Mouse (Mus musculus) bone marrow, adult 2 months (tissue): Measurements from ENCODE around the gene Timp4.

Experiments
- CTCF ChIP-seq: fragments of 200-500 bp; IDR thresholded peaks from 2 replicates; pipeline ENCODE4 v1.5.1; 2011; ENCODE audit warnings: low read length, control low read depth; ENCODE audit not compliant: control insufficient read depth, insufficient read depth
- POLR2A ChIP-seq: fragments of 200-500 bp; IDR thresholded peaks from 2 replicates; pipeline ENCODE4 v1.6.1; 2011; ENCODE audit warnings: low read depth, mild to moderate bottlenecking, control low read depth, low read length, borderline replicate concordance; ENCODE audit not compliant: control insufficient read depth

- no peak for TF ChIP-seq POLR2A
- no peak for TF ChIP-seq CTCF
These were observed 30.8 kb downstream of the Timp4 start for GRCm38 (mm10) chr6:115221215-115221641.
